Mouse (Mus musculus) heart, postnatal 0 days (tissue): ENCODE data around the gene Gtse1.

Source experiments
- CTCF ChIP-seq: IDR thresholded peaks from 2 replicates; pipeline ENCODE4 v1.5.1; 2016; ENCODE audit warnings: antibody characterized with exemption, control low read depth, low read depth
- EP300 ChIP-seq: IDR thresholded peaks from 2 replicates; pipeline ENCODE4 v1.6.1; 2016; ENCODE audit warnings: antibody characterized with exemption, low read depth

DNA sequence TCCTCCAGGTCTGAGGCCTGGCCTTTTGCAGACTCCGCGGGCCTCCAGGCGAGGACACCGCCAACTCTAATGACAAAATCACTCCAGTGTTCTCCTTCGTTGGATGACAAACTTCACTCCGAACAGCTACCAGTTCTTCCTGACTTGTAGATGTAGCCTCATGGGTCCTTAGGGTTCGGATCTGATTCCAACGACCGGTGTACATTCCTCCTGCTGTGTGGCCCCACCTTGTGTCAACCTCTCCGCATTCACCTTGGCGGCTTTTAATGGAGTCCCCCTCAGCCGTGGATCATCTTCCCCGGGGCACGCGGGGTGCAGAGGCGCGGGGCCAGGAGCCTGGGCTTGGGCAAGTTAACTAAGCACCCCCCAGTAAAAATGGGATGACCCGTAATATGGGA lies 20.0 kb downstream of the Gtse1 start:
- no peak for TF ChIP-seq CTCF
- TF ChIP-seq EP300: no peak
